Mouse (Mus musculus) cortical plate, adult 2 months (tissue): ENCODE results near the gene Stab2.

Experiments used
- CTCF ChIP-seq: fragments of 200-500 bp; IDR thresholded peaks from 2 replicates; pipeline ENCODE4 v1.5.1; 2011; ENCODE audit warnings: mild to moderate bottlenecking, control low read depth, low read length; ENCODE audit not compliant: insufficient read depth; ENCODE audit errors: extremely low read depth
- POLR2A ChIP-seq: fragments of 200-500 bp; IDR thresholded peaks from 2 replicates; pipeline ENCODE4 v1.6.1; 2011; ENCODE audit warnings: mild to moderate bottlenecking, low read length, control low read depth; ENCODE audit not compliant: insufficient read depth; ENCODE audit errors: extremely low read depth

DNA sequence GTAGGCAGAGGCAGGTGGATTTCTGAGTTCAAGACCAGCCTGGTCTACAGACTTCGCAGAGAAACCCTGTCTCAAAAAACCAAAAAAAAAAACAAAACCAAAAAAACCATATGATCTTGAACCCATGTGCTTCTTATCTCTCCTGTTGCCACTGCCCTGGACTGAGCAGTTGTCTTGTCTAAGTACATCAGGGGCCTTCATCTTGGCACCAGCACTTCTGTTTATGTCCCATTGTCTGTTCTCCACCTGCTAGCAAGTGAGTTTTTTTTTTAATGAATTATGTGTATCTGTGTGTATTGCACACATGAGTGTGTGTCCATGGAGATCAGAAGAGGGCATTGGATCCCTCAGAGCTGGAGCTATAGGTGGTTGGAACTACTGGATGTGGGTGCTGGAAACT lies 200.5 kb downstream of the Stab2 start:
- TF ChIP-seq CTCF (no peak), POLR2A (no peak)
